Mouse (Mus musculus): ENCODE results near the gene Lrrc10. TPM values are rescaled to one million over a fixed set of nuclear protein-coding genes. Genes with fewer than 3 reads are reported as not detected.
"Not testable (repeated sequence)": the region's sequence is repeated elsewhere in the genome, so short reads cannot be mapped to it uniquely, and the experiment has no call there.

Lrrc10 gene
- polyA plus RNA-seq, 1 experiment from 2014 or later = not detected

DNA sequence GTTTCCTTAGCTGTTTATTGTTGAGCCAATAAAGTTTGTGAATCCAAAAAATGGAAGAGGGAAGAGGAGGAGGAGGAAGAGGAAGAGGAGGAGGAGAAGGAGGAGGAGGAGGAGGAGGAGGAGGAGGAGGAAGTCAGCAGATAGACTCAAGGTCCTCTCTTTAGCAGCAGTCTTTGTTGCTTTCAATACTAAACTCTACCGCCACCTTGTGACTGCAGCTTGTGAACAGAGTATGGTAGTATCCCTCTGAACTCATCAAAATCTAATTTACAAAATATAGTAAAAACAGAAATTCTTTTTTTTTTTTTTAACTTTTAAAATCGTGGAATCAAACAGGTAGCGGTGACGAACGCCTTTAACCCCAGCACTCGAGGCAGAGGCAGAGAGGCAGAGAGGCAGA, 4.8 kb upstream of the Lrrc10 start:
- peak; percentile 66 for TF ChIP-seq CTCF (IDR thresholded peaks at IDR 0.05; ENCODE audit: low read depth)
- Histone ChIP-seq H3K4me1 (replicated peaks; ENCODE audit: insufficient read depth, low read length) (no peaks in the 10 kb centered on the region), H3K9ac (ENCODE audit: low read depth, low read length) (no peak overlapping the region), H3K27ac (no peak overlapping the region), H3K4me3 (replicated peaks; ENCODE audit: low read depth, low read length) (no peak overlapping the region), H3K9me3 (replicated peaks; ENCODE audit: low read length) (no peaks in the 10 kb centered on the region), H3K4me2 (ENCODE audit: low read length) (no peak overlapping the region), H3K36me3 (ENCODE audit: insufficient read depth, low read length) (no peaks in the 10 kb centered on the region), H3K27me3 (ENCODE audit: insufficient read depth, low read length) (no peaks in the 10 kb centered on the region)
- WGBS = 72% methylated on average over 6 of the region's 6 CpGs
- ATAC-seq (replicated peaks; ENCODE audit: low FRiP score, low read depth) = no peak
- peak; percentile 41 for DNase-seq (ENCODE audit: low spot score)

- TF ChIP-seq CTCF (IDR thresholded peaks at IDR 0.05; ENCODE audit: low read depth) = no peak
- Histone ChIP-seq H3K4me3 (replicated peaks; ENCODE audit: low read depth, low read length) (no peak overlapping the region), H3K36me3 (ENCODE audit: insufficient read depth, low read length) (no peaks in the 10 kb centered on the region), H3K9ac (ENCODE audit: low read depth, low read length) (no peak overlapping the region), H3K9me3 (replicated peaks; ENCODE audit: low read length) (no peaks in the 10 kb centered on the region), H3K27ac (no peak overlapping the region), H3K27me3 (ENCODE audit: insufficient read depth, low read length) (no peaks in the 10 kb centered on the region), H3K4me2 (ENCODE audit: low read length) (no peak overlapping the region), H3K4me1 (replicated peaks; ENCODE audit: insufficient read depth, low read length) (peaks cover 9% of the 10 kb centered on the region; the same call in 1 of the 2 replicates)
- DNase-seq (ENCODE audit: low spot score) = no peak
- ATAC-seq (replicated peaks; ENCODE audit: low FRiP score, low read depth) = no peak
- 81% methylated on average over 14 of the region's 14 CpGs for WGBS
These were observed 2.8 kb upstream of the Lrrc10 start for GRCm38 (mm10) chr10:117042295-117042694.

DNA sequence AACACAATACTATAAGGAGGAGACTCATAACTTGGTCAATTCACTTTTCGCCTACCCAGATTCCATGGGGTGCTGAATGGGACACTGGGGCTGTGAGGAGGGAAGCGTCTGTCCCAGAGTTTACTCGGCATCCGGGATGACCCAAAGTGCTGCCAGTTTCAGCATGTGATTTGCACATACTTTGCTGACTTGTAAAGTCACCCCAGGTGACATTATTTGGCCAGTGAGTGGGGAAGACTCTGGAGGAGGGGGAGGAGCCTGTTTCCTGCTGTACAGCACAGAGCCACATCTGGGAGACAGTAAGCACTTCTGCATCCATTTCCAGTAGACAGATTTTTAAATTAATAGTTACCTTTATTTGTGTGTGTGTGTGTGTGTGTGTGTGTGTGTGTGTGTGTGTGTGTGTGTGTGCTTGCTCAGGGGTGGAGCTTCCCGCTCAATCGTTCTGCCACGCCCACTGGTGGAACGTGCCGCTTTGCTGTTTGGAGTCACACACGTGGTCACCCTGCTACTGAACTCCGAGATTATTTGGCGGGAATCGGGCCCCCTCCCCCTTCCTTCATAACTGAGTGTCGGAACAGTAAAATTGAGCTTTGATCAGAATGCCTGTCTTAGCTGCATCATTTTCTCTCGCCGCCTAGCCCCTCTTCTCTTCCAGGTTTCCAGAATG, 1.5 kb upstream of the Lrrc10 start:
- not testable (repeated sequence) for H3K4me2 ChIP-seq (ENCODE audit: low read length); H3K9me3 ChIP-seq (replicated peaks; ENCODE audit: low read length); H3K27me3 ChIP-seq (ENCODE audit: insufficient read depth, low read length); H3K4me3 ChIP-seq (replicated peaks; ENCODE audit: low read depth, low read length); H3K27ac ChIP-seq; ATAC-seq (replicated peaks; ENCODE audit: low FRiP score, low read depth); H3K9ac ChIP-seq (ENCODE audit: low read depth, low read length); DNase-seq (ENCODE audit: low spot score); H3K4me1 ChIP-seq (replicated peaks; ENCODE audit: insufficient read depth, low read length); H3K36me3 ChIP-seq (ENCODE audit: insufficient read depth, low read length)
- WGBS = 47% methylated on average over 15 of the region's 16 CpGs

- Histone ChIP-seq H3K9ac (ENCODE audit: low read depth, low read length) (no peak overlapping the region), H3K4me1 (replicated peaks; ENCODE audit: insufficient read depth, low read length) (peaks cover 9% of the 10 kb centered on the region; the same call in 1 of the 2 replicates), H3K9me3 (replicated peaks; ENCODE audit: low read length) (no peaks in the 10 kb centered on the region), H3K4me2 (ENCODE audit: low read length) (no peak overlapping the region), H3K4me3 (replicated peaks; ENCODE audit: low read depth, low read length) (no peak overlapping the region), H3K27ac (no peak overlapping the region), H3K36me3 (ENCODE audit: insufficient read depth, low read length) (peaks cover 38% of the 10 kb centered on the region), H3K27me3 (ENCODE audit: insufficient read depth, low read length) (no peaks in the 10 kb centered on the region)
- WGBS = 73% methylated on average over 4 of the region's 4 CpGs
- no peak for ATAC-seq (replicated peaks; ENCODE audit: low FRiP score, low read depth)
- DNase-seq (ENCODE audit: low spot score) = no peak
- TF ChIP-seq CTCF (IDR thresholded peaks at IDR 0.05; ENCODE audit: low read depth) = no peak
These were observed 4.1 kb downstream of the Lrrc10 start for GRCm38 (mm10) chr10:117049253-117049652.

- H3K36me3 ChIP-seq (ENCODE audit: insufficient read depth, low read length) = peaks cover 45% of the 10 kb centered on the region
- TF ChIP-seq CTCF (IDR thresholded peaks at IDR 0.05; ENCODE audit: low read depth) = no peak
- WGBS = 68% methylated on average over 4 of the region's 4 CpGs
These were observed 4.9 kb downstream of the Lrrc10 start for GRCm38 (mm10) chr10:117049961-117050597.

GRCm38 (mm10) chr10:117055668-117056067, 10.5 kb downstream of the Lrrc10 start:
- H3K4me3 ChIP-seq (replicated peaks; ENCODE audit: low read depth, low read length) = no peak overlapping the region
- DNase-seq (ENCODE audit: low spot score) = no peak
- peaks cover 75% of the 10 kb centered on the region for H3K36me3 ChIP-seq (ENCODE audit: insufficient read depth, low read length)
- no peaks in the 10 kb centered on the region for H3K4me1 ChIP-seq (replicated peaks; ENCODE audit: insufficient read depth, low read length)
- 87% methylated on average over 4 of the region's 4 CpGs for WGBS
- ATAC-seq (replicated peaks; ENCODE audit: low FRiP score, low read depth) = no peak
- no peaks in the 10 kb centered on the region for H3K9me3 ChIP-seq (replicated peaks; ENCODE audit: low read length)
- no peaks in the 10 kb centered on the region for H3K27me3 ChIP-seq (ENCODE audit: insufficient read depth, low read length)
- TF ChIP-seq CTCF (IDR thresholded peaks at IDR 0.05; ENCODE audit: low read depth) = peak; percentile 43; the same call in 1 of the 2 replicates
- H3K9ac ChIP-seq (ENCODE audit: low read depth, low read length) = no peak overlapping the region
- no peak overlapping the region for H3K27ac ChIP-seq
- H3K4me2 ChIP-seq (ENCODE audit: low read length) = no peak overlapping the region

More at GRCm38 (mm10) chr10:117049961-117050597, 4.9 kb downstream of the Lrrc10 start:
- DNase-seq (ENCODE audit: low spot score) (no peak), ATAC-seq (replicated peaks; ENCODE audit: low FRiP score, low read depth) (no peak)
- Histone ChIP-seq H3K4me2 (ENCODE audit: low read length) (no peak overlapping the region), H3K9me3 (replicated peaks; ENCODE audit: low read length) (no peaks in the 10 kb centered on the region), H3K4me3 (replicated peaks; ENCODE audit: low read depth, low read length) (no peak overlapping the region), H3K27me3 (ENCODE audit: insufficient read depth, low read length) (no peaks in the 10 kb centered on the region), H3K4me1 (replicated peaks; ENCODE audit: insufficient read depth, low read length) (peaks cover 9% of the 10 kb centered on the region; the same call in 1 of the 2 replicates), H3K9ac (ENCODE audit: low read depth, low read length) (no peak overlapping the region), H3K27ac (no peak overlapping the region)
